Mouse (Mus musculus) gastrocnemius, postnatal 25 days (tissue): ENCODE results near the gene Prkch. TPM values are rescaled to one million over a fixed set of nuclear protein-coding genes. Genes with fewer than 3 reads are reported as not detected.

Experiments
- total RNA-seq, 2 experiments: library from RNA; stranded (reverse); gene quantifications; 1 replicate in 1 of 2; 2 replicates in 1 of 2; pipeline ENCODE4 v1.2.3; 2021

The Prkch gene
- total RNA-seq, 2 experiments from 2014 or later = 5.0 to 6.9 TPM

Other genes starting within 250 kb of the Prkch start
- under 1 TPM; 0.21 to 0.46 TPM for gene Tmem30b, start 38.4 kb upstream of the Prkch start, total RNA-seq